Mouse (Mus musculus): ENCODE measurements at regions not wholly inside any gene's neighbourhood (a gene's known extent, or its start where the extent isn't known, plus 50 kb on each side); places are given as distances from the start of the nearest gene placed in this dataset.

- TF ChIP-seq CTCF (IDR thresholded peaks at IDR 0.05; ENCODE audit: low read depth, low read length): no peak
- no peak for TF ChIP-seq TAL1 (conservative IDR thresholded peaks at IDR 0.05; ENCODE audit: low read depth, low read length)
- TF ChIP-seq GATA1 (IDR thresholded peaks at IDR 0.05; ENCODE audit: borderline replicate concordance, low read length): no peak
- no peak for TF ChIP-seq POLR2AphosphoS5 (IDR thresholded peaks at IDR 0.05; ENCODE audit: insufficient replicate concordance, low read depth, low read length)
Observed at GRCm38 (mm10) chr3:81735463-81735862, 196.9 kb upstream of the Ctso start.
